Comparison of ENCODE assay signal across 24 mouse cellular contexts in genomic region chr8:44788290-44788689, GRCm38 (mm10).
DNase-seq lines count a peak whose midpoint lies in the region; ATAC-seq and TF ChIP-seq lines count a peak whose summit lies in the region.
"Had no signal": no experiment of that assay in that cellular context is flagged by ENCODE, and none has a peak within 500 bp of the region (broad histone marks: within the 10 kb centered on the region; RNA-seq: fewer than 3 reads in every experiment).

No protein-coding gene starts in this region.

- ATAC-seq in kidney, embryonic 15.5 days (replicated peaks; ENCODE audit: low FRiP score) = 0 out of 2 replicates have a peak, but pooled peaks have one; percentile 46
- ATAC-seq in kidney, postnatal 0 days (replicated peaks; ENCODE audit: low FRiP score, low read depth) = no peak
- ATAC-seq in neural tube, embryonic 12.5 days (ENCODE audit: low FRiP score, low read depth) = peak; percentile 62
- no peak for ATAC-seq in neural tube, embryonic 15.5 days (ENCODE audit: low FRiP score)
- ATAC-seq: forebrain, embryonic 14.5 days had no signal

- H3K4me3 ChIP-seq in kidney, embryonic 15.5 days (replicated peaks) = no peak overlapping the region
- H3K4me3 ChIP-seq in kidney, postnatal 0 days (replicated peaks; ENCODE audit: low read depth, low read length) = no peak overlapping the region
- no peak overlapping the region for H3K4me3 ChIP-seq in neural tube, embryonic 12.5 days
- H3K4me3 ChIP-seq in neural tube, embryonic 15.5 days (replicated peaks) = no peak overlapping the region
- no peak overlapping the region for H3K4me3 ChIP-seq in small intestine, adult 2 months (ENCODE audit: low read depth, low read length)
- H3K4me3 ChIP-seq: embryonic facial prominence, embryonic 13.5 days; embryonic facial prominence, embryonic 15.5 days; erythroblast, embryonic 14.5 days; forebrain, embryonic 10.5 days; forebrain, embryonic 12.5 days had no signal

- no peaks in the 10 kb centered on the region for H3K27me3 ChIP-seq in kidney, embryonic 15.5 days
- H3K27me3 ChIP-seq in kidney, postnatal 0 days (ENCODE audit: insufficient read depth, low read length) = no peaks in the 10 kb centered on the region
- no peaks in the 10 kb centered on the region for H3K27me3 ChIP-seq in neural tube, embryonic 12.5 days (replicated peaks)
- H3K27me3 ChIP-seq in neural tube, embryonic 15.5 days (replicated peaks) = no peaks in the 10 kb centered on the region
- H3K27me3 ChIP-seq in small intestine, adult 2 months (ENCODE audit: control insufficient read depth, insufficient read depth, low read length) = no peaks in the 10 kb centered on the region
- H3K27me3 ChIP-seq: embryonic facial prominence, embryonic 13.5 days; embryonic facial prominence, embryonic 15.5 days; forebrain, embryonic 12.5 days had no signal

- H3K36me3 ChIP-seq in kidney, embryonic 15.5 days = no peaks in the 10 kb centered on the region
- H3K36me3 ChIP-seq in kidney, postnatal 0 days (ENCODE audit: insufficient read depth, low read length) = no peaks in the 10 kb centered on the region
- H3K36me3 ChIP-seq in neural tube, embryonic 12.5 days = no peaks in the 10 kb centered on the region
- H3K36me3 ChIP-seq in neural tube, embryonic 15.5 days = no peaks in the 10 kb centered on the region
- no peaks in the 10 kb centered on the region for H3K36me3 ChIP-seq in small intestine, adult 2 months (ENCODE audit: control insufficient read depth, insufficient read depth, low read length)
- H3K36me3 ChIP-seq: embryonic facial prominence, embryonic 13.5 days; embryonic facial prominence, embryonic 15.5 days; forebrain, embryonic 10.5 days; forebrain, embryonic 12.5 days had no signal

- H3K27ac ChIP-seq in kidney, embryonic 15.5 days = no peak overlapping the region
- H3K27ac ChIP-seq in kidney, postnatal 0 days = no peak overlapping the region
- no peak overlapping the region for H3K27ac ChIP-seq in neural tube, embryonic 12.5 days
- no peak overlapping the region for H3K27ac ChIP-seq in neural tube, embryonic 15.5 days (replicated peaks)
- H3K27ac ChIP-seq in small intestine, adult 2 months (ENCODE audit: insufficient read depth, low read depth, low read length) = peak overlapping the region; percentile 67
- H3K27ac ChIP-seq: embryonic facial prominence, embryonic 13.5 days; embryonic facial prominence, embryonic 15.5 days; forebrain, embryonic 10.5 days; forebrain, embryonic 12.5 days had no signal

- H3K9me3 ChIP-seq in kidney, embryonic 15.5 days (replicated peaks) = no peaks in the 10 kb centered on the region
- no peaks in the 10 kb centered on the region for H3K9me3 ChIP-seq in kidney, postnatal 0 days (replicated peaks; ENCODE audit: low read length)
- H3K9me3 ChIP-seq in neural tube, embryonic 12.5 days = 0 out of 2 replicates have a peak, but pooled peaks cover 3% of the 10 kb centered on the region
- no peaks in the 10 kb centered on the region for H3K9me3 ChIP-seq in neural tube, embryonic 15.5 days (replicated peaks)
- H3K9me3 ChIP-seq: embryonic facial prominence, embryonic 13.5 days; embryonic facial prominence, embryonic 15.5 days; forebrain, embryonic 10.5 days; forebrain, embryonic 12.5 days had no signal

- no peak for TF ChIP-seq POLR2A in small intestine, adult 2 months (IDR thresholded peaks at IDR 0.05; ENCODE audit: low read depth, low read length)

- peaks cover 6% of the 10 kb centered on the region for H3K4me1 ChIP-seq in kidney, embryonic 15.5 days
- no peaks in the 10 kb centered on the region for H3K4me1 ChIP-seq in kidney, postnatal 0 days (replicated peaks; ENCODE audit: insufficient read depth, low read length)
- peaks cover 9% of the 10 kb centered on the region for H3K4me1 ChIP-seq in neural tube, embryonic 12.5 days
- H3K4me1 ChIP-seq in neural tube, embryonic 15.5 days = no peaks in the 10 kb centered on the region
- peaks cover 10% of the 10 kb centered on the region; the same call in 1 of the 2 replicates for H3K4me1 ChIP-seq in small intestine, adult 2 months (ENCODE audit: control insufficient read depth, insufficient read depth, insufficient read length, low read length)
- H3K4me1 ChIP-seq: embryonic facial prominence, embryonic 13.5 days; embryonic facial prominence, embryonic 15.5 days had no signal

- TF ChIP-seq CTCF in kidney, postnatal 0 days (IDR thresholded peaks at IDR 0.05; ENCODE audit: low read depth) = no peak
- TF ChIP-seq CTCF in small intestine, adult 2 months (IDR thresholded peaks at IDR 0.05; ENCODE audit: extremely low read depth, insufficient read length, insufficient replicate concordance, low read depth, low read length) = no peak

- no peak overlapping the region for H3K4me2 ChIP-seq in kidney, embryonic 15.5 days
- H3K4me2 ChIP-seq in kidney, postnatal 0 days (ENCODE audit: low read length) = no peak overlapping the region
- H3K4me2 ChIP-seq in neural tube, embryonic 12.5 days (replicated peaks) = no peak overlapping the region
- H3K4me2 ChIP-seq in neural tube, embryonic 15.5 days = no peak overlapping the region
- H3K4me2 ChIP-seq: embryonic facial prominence, embryonic 13.5 days; embryonic facial prominence, embryonic 15.5 days; forebrain, embryonic 12.5 days had no signal

- H3K9ac ChIP-seq in kidney, embryonic 15.5 days = no peak overlapping the region
- H3K9ac ChIP-seq in kidney, postnatal 0 days (ENCODE audit: low read depth, low read length) = no peak overlapping the region
- no peak overlapping the region for H3K9ac ChIP-seq in neural tube, embryonic 12.5 days
- H3K9ac ChIP-seq in neural tube, embryonic 15.5 days (replicated peaks) = no peak overlapping the region
- H3K9ac ChIP-seq: embryonic facial prominence, embryonic 13.5 days; embryonic facial prominence, embryonic 15.5 days; forebrain, embryonic 12.5 days had no signal

- 39% methylated on average over 3 of the region's 3 CpGs for WGBS in kidney, embryonic 15.5 days
- WGBS in kidney, postnatal 0 days = 34% methylated on average over 3 of the region's 3 CpGs
- WGBS in neural tube, embryonic 12.5 days = 20% methylated on average over 3 of the region's 3 CpGs
- WGBS in neural tube, embryonic 15.5 days = 15% methylated on average over 3 of the region's 3 CpGs
- WGBS in small intestine, adult 2 months = 92% methylated on average over 3 of the region's 3 CpGs

- no peak for DNase-seq in kidney, postnatal 36 days
- DNase-seq in kidney, postnatal 0 days (ENCODE audit: low spot score) = peak; percentile 58
- no peak for DNase-seq in kidney, adult 9 months
- DNase-seq in layer of hippocampus, adult 9-10 months (ENCODE audit: low spot score) = no peak
- DNase-seq: adrenal gland, adult 2 months; adrenal gland, postnatal 10 days; adrenal gland, postnatal 25 days; cerebellum, adult 11 months; cerebellum, adult 18-20 months; cerebellum, adult 8-10 months; cerebellum, adult 9-11 months; cerebellum, postnatal 14 days; cerebellum, postnatal 36 days; embryo, embryonic 11 days had no signal

Comparison
In these comparisons a context has a peak if more than half of its experiments do, and no peak if none do; other contexts are left out.
1. ATAC-seq: peak in kidney, embryonic 15.5 days (single experiment) and neural tube, embryonic 12.5 days (single experiment); none in kidney, postnatal 0 days (single experiment) and neural tube, embryonic 15.5 days (single experiment).